Mouse (Mus musculus) stomach, postnatal 0 days (tissue): ENCODE measurements around the gene Sez6l.

ENCODE experiments used
- CTCF ChIP-seq: IDR thresholded peaks from 2 replicates; pipeline ENCODE4 v1.5.1; 2016; ENCODE audit warnings: antibody characterized with exemption, low read depth, mild to moderate bottlenecking, moderate library complexity
- EP300 ChIP-seq: optimal IDR thresholded peaks from 2 replicates; pipeline ENCODE3; 2016; ENCODE audit warnings: antibody characterized with exemption

- TF ChIP-seq CTCF = no peak
- no peak for TF ChIP-seq EP300
Observed at GRCm38 (mm10) chr5:112565083-112565482, 11.9 kb downstream of the Sez6l start.
